Mouse (Mus musculus) heart, postnatal 0 days (tissue): ENCODE measurements at regions not wholly inside any gene's neighbourhood (a gene's known extent, or its start where the extent isn't known, plus 50 kb on each side); places are given as distances from the start of the nearest gene placed in this dataset.

ENCODE experiments used
- ATAC-seq: fragments of 200-750 bp; cut with Nextera tagmentation; 2 replicates; pipeline ENCODE4 v1.8.0; 2017; ENCODE audit warnings: low read depth, moderate number of reproducible peaks, moderate library complexity; ENCODE audit not compliant: insufficient read depth
- DNase-seq: peaks from one replicate; pipeline ENCODE4 v3.0.0-alpha.2; 2016; ENCODE audit warnings: low spot score
- H3K27ac ChIP-seq: fragments of 300-500 bp; sonication (generic); 2 replicates; pipeline ENCODE4 v1.5.1; 2014; ENCODE audit warnings: low read depth, mild to moderate bottlenecking
- H3K27me3 ChIP-seq: fragments of 300-500 bp; sonication (generic); 2 replicates; pipeline ENCODE4 v1.6.1; 2014; ENCODE audit warnings: low read length, mixed read lengths; ENCODE audit not compliant: control insufficient read depth, insufficient read depth
- H3K36me3 ChIP-seq: fragments of 300-500 bp; sonication (generic); replicated peaks from 2 replicates; pipeline ENCODE4 v1.6.1; 2014; ENCODE audit warnings: low read length, mixed read lengths; ENCODE audit not compliant: control insufficient read depth, insufficient read depth
- H3K4me1 ChIP-seq: fragments of 300-500 bp; sonication (generic); 2 replicates; pipeline ENCODE4 v1.6.1; 2014; ENCODE audit warnings: antibody characterized with exemption; ENCODE audit not compliant: control insufficient read depth, insufficient read depth
- H3K4me2 ChIP-seq: fragments of 300-500 bp; sonication (generic); 2 replicates; pipeline ENCODE4 v1.6.1; 2014; ENCODE audit warnings: low read depth, mild to moderate bottlenecking, low read length, moderate library complexity
- H3K4me3 ChIP-seq: fragments of 300-500 bp; sonication (generic); 2 replicates; pipeline ENCODE4 v1.5.1; 2014; ENCODE audit warnings: low read depth, low read length
- H3K9ac ChIP-seq: fragments of 300-500 bp; sonication (generic); replicated peaks from 2 replicates; pipeline ENCODE4 v1.6.1; 2014; ENCODE audit warnings: low read depth, low read length, mixed read lengths
- H3K9me3 ChIP-seq: fragments of 300-500 bp; sonication (generic); replicated peaks from 2 replicates; pipeline ENCODE4 v1.6.1; 2016; ENCODE audit warnings: low read length; ENCODE audit not compliant: control insufficient read depth
- CTCF ChIP-seq: IDR thresholded peaks from 2 replicates; pipeline ENCODE4 v1.5.1; 2016; ENCODE audit warnings: antibody characterized with exemption, control low read depth, low read depth
- EP300 ChIP-seq: IDR thresholded peaks from 2 replicates; pipeline ENCODE4 v1.6.1; 2016; ENCODE audit warnings: antibody characterized with exemption, low read depth
- WGBS: fragments of 180-500 bp; shearing (Covaris S2); extraction: QIAGEN DNeasy Blood & Tissue Kit; methylation state at CpG from one replicate; pipeline ENCODE4 v1.1.7; 2014; 5-methylcytosine and 5-hydroxymethylcytosine counted together

GRCm38 (mm10) chr3:35249160-35249559 lies 504.7 kb upstream of the Atp11b start:
- Histone ChIP-seq H3K27ac (no peak overlapping the region), H3K4me2 (no peak overlapping the region), H3K9me3 (no peaks in the 10 kb centered on the region), H3K36me3 (no peaks in the 10 kb centered on the region), H3K27me3 (no peaks in the 10 kb centered on the region), H3K4me3 (no peak overlapping the region), H3K4me1 (no peaks in the 10 kb centered on the region), H3K9ac (no peak overlapping the region)
- DNase-seq (no peak), ATAC-seq (no peak)
- TF ChIP-seq CTCF (no peak), EP300 (no peak)
- 51% methylated on average over 10 of the region's 10 CpGs for WGBS

GRCm38 (mm10) chr3:35250092-35250749 lies 503.7 kb upstream of the Atp11b start:
- WGBS: 76% methylated on average over 14 of the region's 14 CpGs
- Histone ChIP-seq H3K9me3 (no peaks in the 10 kb centered on the region), H3K4me2 (no peak overlapping the region), H3K4me3 (no peak overlapping the region), H3K36me3 (no peaks in the 10 kb centered on the region), H3K27ac (no peak overlapping the region), H3K27me3 (no peaks in the 10 kb centered on the region), H3K9ac (no peak overlapping the region), H3K4me1 (no peaks in the 10 kb centered on the region)
- TF ChIP-seq CTCF (no peak), EP300 (no peak)
- no peak for ATAC-seq
- DNase-seq: no peak

- WGBS: 68% methylated on average over 5 of the region's 5 CpGs
- Histone ChIP-seq H3K9ac (no peak overlapping the region), H3K27ac (no peak overlapping the region), H3K4me3 (no peak overlapping the region), H3K4me1 (no peaks in the 10 kb centered on the region), H3K9me3 (no peaks in the 10 kb centered on the region), H3K36me3 (no peaks in the 10 kb centered on the region), H3K4me2 (no peak overlapping the region), H3K27me3 (no peaks in the 10 kb centered on the region)
- no peak for DNase-seq
- TF ChIP-seq EP300 (no peak), CTCF (no peak)
- no peak for ATAC-seq
Measured at GRCm38 (mm10) chr3:35253861-35254260, 500.0 kb upstream of the Atp11b start.

GRCm38 (mm10) chr3:35260936-35261335 lies 493.0 kb upstream of the Atp11b start:
- TF ChIP-seq EP300 (no peak), CTCF (no peak)
- no peak overlapping the region for H3K4me3 ChIP-seq
- H3K36me3 ChIP-seq: no peaks in the 10 kb centered on the region
- DNase-seq (no peak), ATAC-seq (no peak)
- no peaks in the 10 kb centered on the region for H3K27me3 ChIP-seq
- H3K4me2 ChIP-seq: no peak overlapping the region
- no peak overlapping the region for H3K27ac ChIP-seq
- no peak overlapping the region for H3K9ac ChIP-seq
- 75% methylated on average over 6 of the region's 6 CpGs for WGBS
- H3K9me3 ChIP-seq: no peaks in the 10 kb centered on the region
- H3K4me1 ChIP-seq: no peaks in the 10 kb centered on the region

DNA sequence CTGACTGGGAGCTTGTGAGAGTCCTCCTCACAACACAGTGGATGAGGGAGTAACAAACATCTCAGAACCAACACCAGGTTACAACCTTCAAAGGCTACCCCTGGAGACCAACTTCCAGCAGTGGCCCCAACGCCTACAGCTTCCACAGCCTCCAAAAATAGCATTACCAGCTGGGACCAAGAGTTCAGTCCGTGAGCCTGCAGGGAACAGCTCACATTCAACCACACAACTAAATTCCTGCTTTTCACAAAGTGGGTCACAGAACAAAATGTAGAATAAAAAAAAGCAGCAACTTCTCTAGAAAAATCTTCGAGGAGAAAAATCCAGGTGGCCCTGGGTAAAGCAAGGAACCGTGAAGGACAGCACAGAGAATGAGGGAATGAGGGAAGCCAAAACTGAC lies 485.0 kb upstream of the Atp11b start:
- H3K9me3 ChIP-seq: no peaks in the 10 kb centered on the region
- H3K27me3 ChIP-seq: no peaks in the 10 kb centered on the region
- H3K27ac ChIP-seq: no peak overlapping the region

More for the DNA sequence above, 485.0 kb upstream of the Atp11b start:
- 28% methylated on average over 4 of the region's 4 CpGs for WGBS
- H3K36me3 ChIP-seq: no peaks in the 10 kb centered on the region
- H3K9ac ChIP-seq: no peak overlapping the region
- no peak overlapping the region for H3K4me2 ChIP-seq
- H3K4me3 ChIP-seq: no peak overlapping the region
- ATAC-seq (no peak), DNase-seq (no peak)
- H3K4me1 ChIP-seq: no peaks in the 10 kb centered on the region
- TF ChIP-seq EP300: no peak
- no peak for TF ChIP-seq CTCF
